Mouse (Mus musculus): Measurements from ENCODE around the gene Glp2r.

DNA sequence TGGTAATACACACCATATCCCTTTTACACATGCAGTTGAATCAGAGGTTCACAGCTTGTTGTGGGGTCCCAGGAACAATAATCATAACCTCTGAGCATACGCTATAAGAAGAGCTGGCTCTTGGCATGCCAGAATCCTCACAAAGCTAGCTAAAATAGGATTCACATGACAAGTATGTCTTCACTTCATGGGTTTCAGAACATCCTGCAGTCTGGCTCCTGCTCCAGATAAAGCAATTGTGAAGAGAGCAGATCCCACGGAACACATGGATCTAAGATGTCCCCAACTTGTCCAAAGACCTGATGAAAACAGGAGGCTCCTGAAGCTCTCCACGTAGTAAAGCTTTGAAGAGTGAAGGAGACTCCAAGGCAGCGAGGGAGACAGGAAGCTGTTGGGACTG lies 55.6 kb downstream of the Glp2r start:
- TF ChIP-seq POLR2A (IDR thresholded peaks at IDR 0.05; ENCODE audit: low read depth, low read length) (no peak), CTCF (conservative IDR thresholded peaks at IDR 0.05; ENCODE audit: insufficient read depth, insufficient read length, low read depth, low read length) (no peak)
